Mouse (Mus musculus) lung, adult 2 months (tissue): ENCODE measurements at regions not wholly inside any gene's neighbourhood (a gene's known extent, or its start where the extent isn't known, plus 50 kb on each side); places are given as distances from the start of the nearest gene placed in this dataset.

ENCODE experiments used
- CTCF ChIP-seq: fragments of 200-500 bp; IDR thresholded peaks from 2 replicates; pipeline ENCODE4 v1.5.1; 2011; ENCODE audit warnings: mild to moderate bottlenecking, low read length, control low read depth; ENCODE audit not compliant: insufficient read depth
- POLR2A ChIP-seq: fragments of 200-500 bp; IDR thresholded peaks from 2 replicates; pipeline ENCODE4 v1.6.1; 2011; ENCODE audit warnings: low read depth, mild to moderate bottlenecking, control low read depth, low read length, borderline replicate concordance; ENCODE audit errors: extremely low read depth

DNA sequence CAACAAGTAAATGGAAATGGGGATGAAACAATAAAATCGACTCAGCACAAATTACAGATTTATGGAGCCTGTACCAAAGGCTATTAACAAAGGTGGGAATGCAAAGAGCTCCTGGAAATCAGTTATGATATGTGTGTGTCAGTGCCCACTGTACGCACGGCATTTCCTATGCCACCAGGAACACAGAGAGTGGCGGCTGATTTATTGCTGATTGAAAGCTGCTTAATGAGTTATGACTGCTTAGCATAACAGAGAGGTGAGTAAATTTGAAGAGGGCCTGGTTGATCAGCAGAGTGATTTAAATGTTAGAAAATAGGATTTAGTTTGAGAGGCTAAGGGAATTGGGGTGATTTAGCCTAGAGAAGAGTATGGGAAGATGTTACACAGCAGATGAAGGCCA lies 261.7 kb downstream of the Pla2g4a start:
- TF ChIP-seq POLR2A: no peak
- no peak for TF ChIP-seq CTCF
